Mouse (Mus musculus): ENCODE results near the gene Tufm. TPM values are rescaled to one million over a fixed set of nuclear protein-coding genes. Genes with fewer than 3 reads are reported as not detected.

Gene Tufm
- polyA plus RNA-seq, 1 experiment from 2014 or later = 77.5 TPM

GRCm38 (mm10) chr7:126472306-126472705 lies 14.9 kb upstream of the Tufm start:
- H3K27ac ChIP-seq (replicated peaks) = no peak overlapping the region
- H3K4me1 ChIP-seq (replicated peaks; ENCODE audit: control insufficient read depth, insufficient read depth) = 0 out of 2 replicates have a peak, but pooled peaks cover 3% of the 10 kb centered on the region
- whole genome bisulfite sequencing = 86% methylated on average over 13 of the region's 13 CpGs
- no peak overlapping the region for H3K4me2 ChIP-seq (replicated peaks; ENCODE audit: low read depth)
- no peaks in the 10 kb centered on the region for H3K27me3 ChIP-seq (ENCODE audit: control insufficient read depth, insufficient read depth, low read length)
- peaks cover 29% of the 10 kb centered on the region for H3K36me3 ChIP-seq (ENCODE audit: control insufficient read depth, insufficient read depth, low read length)
- no peaks in the 10 kb centered on the region for H3K9me3 ChIP-seq (ENCODE audit: control insufficient read depth, low read length)
- H3K9ac ChIP-seq (ENCODE audit: low read length) = no peak overlapping the region
- no peak overlapping the region for H3K4me3 ChIP-seq (ENCODE audit: low read depth, low read length)
- DNase-seq (ENCODE audit: low spot score) (no peak), ATAC-seq (ENCODE audit: low FRiP score, low TSS enrichment) (no peak)
- TF ChIP-seq CTCF (IDR thresholded peaks at IDR 0.05; ENCODE audit: low read depth) (no peak), EP300 (optimal IDR thresholded peaks at IDR 0.05) (no peak)

GRCm38 (mm10) chr7:126472713-126473112 lies 14.4 kb upstream of the Tufm start:
- TF ChIP-seq EP300 (optimal IDR thresholded peaks at IDR 0.05) = no peak
- TF ChIP-seq CTCF (IDR thresholded peaks at IDR 0.05; ENCODE audit: low read depth) = no peak
- Histone ChIP-seq H3K27me3 (ENCODE audit: control insufficient read depth, insufficient read depth, low read length) (no peaks in the 10 kb centered on the region), H3K36me3 (ENCODE audit: control insufficient read depth, insufficient read depth, low read length) (peaks cover 25% of the 10 kb centered on the region), H3K4me3 (ENCODE audit: low read depth, low read length) (no peak overlapping the region), H3K4me1 (replicated peaks; ENCODE audit: control insufficient read depth, insufficient read depth) (0 out of 2 replicates have a peak, but pooled peaks cover 3% of the 10 kb centered on the region), H3K27ac (replicated peaks) (no peak overlapping the region), H3K9ac (ENCODE audit: low read length) (no peak overlapping the region), H3K9me3 (ENCODE audit: control insufficient read depth, low read length) (no peaks in the 10 kb centered on the region), H3K4me2 (replicated peaks; ENCODE audit: low read depth) (no peak overlapping the region)
- DNase-seq (ENCODE audit: low spot score) (no peak), ATAC-seq (ENCODE audit: low FRiP score, low TSS enrichment) (no peak)
- 89% methylated on average over 16 of the region's 16 CpGs for WGBS

GRCm38 (mm10) chr7:126473470-126474086 lies 13.6 kb upstream of the Tufm start:
- H3K27ac ChIP-seq (replicated peaks) = no peak overlapping the region
- DNase-seq (ENCODE audit: low spot score) (no peak), ATAC-seq (ENCODE audit: low FRiP score, low TSS enrichment) (no peak)
- H3K36me3 ChIP-seq (ENCODE audit: control insufficient read depth, insufficient read depth, low read length) = peaks cover 24% of the 10 kb centered on the region
- peak overlapping the region; percentile 97; the same call in 1 of the 2 replicates for H3K9ac ChIP-seq (ENCODE audit: low read length)
- no peak for TF ChIP-seq EP300 (optimal IDR thresholded peaks at IDR 0.05)
- TF ChIP-seq CTCF (IDR thresholded peaks at IDR 0.05; ENCODE audit: low read depth) = no peak
- peak overlapping the region; percentile 91; the same call in 1 of the 2 replicates for H3K4me3 ChIP-seq (ENCODE audit: low read depth, low read length)
- H3K27me3 ChIP-seq (ENCODE audit: control insufficient read depth, insufficient read depth, low read length) = no peaks in the 10 kb centered on the region
- H3K9me3 ChIP-seq (ENCODE audit: control insufficient read depth, low read length) = no peaks in the 10 kb centered on the region
- peak overlapping the region; percentile 91 for H3K4me2 ChIP-seq (replicated peaks; ENCODE audit: low read depth)
- 0 out of 2 replicates have a peak, but pooled peaks cover 3% of the 10 kb centered on the region for H3K4me1 ChIP-seq (replicated peaks; ENCODE audit: control insufficient read depth, insufficient read depth)
- 65% methylated on average over 9 of the region's 9 CpGs for WGBS

- Histone ChIP-seq H3K4me3 (ENCODE audit: low read depth, low read length) (peak overlapping the region; percentile 91), H3K4me2 (replicated peaks; ENCODE audit: low read depth) (peak overlapping the region; percentile 91), H3K27me3 (ENCODE audit: control insufficient read depth, insufficient read depth, low read length) (no peaks in the 10 kb centered on the region), H3K36me3 (ENCODE audit: control insufficient read depth, insufficient read depth, low read length) (peaks cover 18% of the 10 kb centered on the region), H3K9ac (ENCODE audit: low read length) (peak overlapping the region; percentile 97), H3K9me3 (ENCODE audit: control insufficient read depth, low read length) (no peaks in the 10 kb centered on the region), H3K4me1 (replicated peaks; ENCODE audit: control insufficient read depth, insufficient read depth) (0 out of 2 replicates have a peak, but pooled peaks cover 3% of the 10 kb centered on the region), H3K27ac (replicated peaks) (peak overlapping the region; percentile 94)
- peak; percentile 40 for DNase-seq (ENCODE audit: low spot score)
- TF ChIP-seq CTCF (IDR thresholded peaks at IDR 0.05; ENCODE audit: low read depth) (no peak), EP300 (optimal IDR thresholded peaks at IDR 0.05) (no peak)
- peak; percentile 38 for ATAC-seq (ENCODE audit: low FRiP score, low TSS enrichment)
- WGBS = under 1% methylated on average over 24 of the region's 27 CpGs
Measured at GRCm38 (mm10) chr7:126474486-126474955, 12.6 kb upstream of the Tufm start.

- no peaks in the 10 kb centered on the region for H3K27me3 ChIP-seq (ENCODE audit: control insufficient read depth, insufficient read depth, low read length)
- H3K9ac ChIP-seq (ENCODE audit: low read length) = peak within 1 kb of the TSS; percentile 97
- H3K4me2 ChIP-seq (replicated peaks; ENCODE audit: low read depth) = peak within 1 kb of the TSS; percentile 91
- peak within 1 kb of the TSS; percentile 91 for H3K4me3 ChIP-seq (ENCODE audit: low read depth, low read length)
- under 1% methylated on average over 41 of the region's 53 CpGs for WGBS
- H3K36me3 ChIP-seq (ENCODE audit: control insufficient read depth, insufficient read depth, low read length) = peaks cover 14% of the 10 kb centered on the region
- H3K9me3 ChIP-seq (ENCODE audit: control insufficient read depth, low read length) = no peaks in the 10 kb centered on the region
- H3K4me1 ChIP-seq (replicated peaks; ENCODE audit: control insufficient read depth, insufficient read depth) = 0 out of 2 replicates have a peak, but pooled peaks cover 3% of the 10 kb centered on the region
- peak; percentile 92 for ATAC-seq (ENCODE audit: low FRiP score, low TSS enrichment)
- TF ChIP-seq EP300 (optimal IDR thresholded peaks at IDR 0.05) (no peak), CTCF (IDR thresholded peaks at IDR 0.05; ENCODE audit: low read depth) (peak; percentile 63)
- peak within 1 kb of the TSS; percentile 94 for H3K27ac ChIP-seq (replicated peaks)
- DNase-seq (ENCODE audit: low spot score) = peak; percentile 90
Measured at GRCm38 (mm10) chr7:126474993-126475581, 12.1 kb upstream of the Tufm start, which contains the start of gene Sh2b1. Gene Sh2b1, minus strand, starts transcription at chr7:126475424.

- Histone ChIP-seq H3K4me1 (replicated peaks; ENCODE audit: control insufficient read depth, insufficient read depth) (no peaks in the 10 kb centered on the region), H3K9me3 (ENCODE audit: control insufficient read depth, low read length) (no peaks in the 10 kb centered on the region), H3K27ac (replicated peaks) (no peak overlapping the region), H3K36me3 (ENCODE audit: control insufficient read depth, insufficient read depth, low read length) (no peaks in the 10 kb centered on the region), H3K4me3 (ENCODE audit: low read depth, low read length) (no peak overlapping the region), H3K4me2 (replicated peaks; ENCODE audit: low read depth) (no peak overlapping the region), H3K27me3 (ENCODE audit: control insufficient read depth, insufficient read depth, low read length) (no peaks in the 10 kb centered on the region), H3K9ac (ENCODE audit: low read length) (no peak overlapping the region)
- DNase-seq (ENCODE audit: low spot score) = no peak
- 18% methylated on average over 5 of the region's 5 CpGs for WGBS
- ATAC-seq (ENCODE audit: low FRiP score, low TSS enrichment) = no peak
- no peak for TF ChIP-seq EP300 (optimal IDR thresholded peaks at IDR 0.05)
- TF ChIP-seq CTCF (IDR thresholded peaks at IDR 0.05; ENCODE audit: low read depth) = peak; percentile 81
Measured at GRCm38 (mm10) chr7:126481699-126482098, 5.5 kb upstream of the Tufm start.

Data from stomach, postnatal 0 days (tissue).